ENCODE assay signal across 8 mouse cellular contexts in genomic region chr14:79300641-79301350, GRCm38 (mm10). TPM values are rescaled to one million over a fixed set of nuclear protein-coding genes. Genes with fewer than 3 reads are reported as not detected.
DNase-seq lines count a peak whose midpoint lies in the region; ATAC-seq and TF ChIP-seq lines count a peak whose summit lies in the region.

No protein-coding gene starts in this region.

- no peaks in the 10 kb centered on the region for H3K9me3 ChIP-seq in heart, embryonic 13.5 days
- H3K9me3 ChIP-seq in ES-E14 (ENCODE audit: control insufficient read depth, insufficient read depth, low read depth, low read length): no peaks in the 10 kb centered on the region
- H3K9me3 ChIP-seq in hindbrain, embryonic 12.5 days (replicated peaks): no peaks in the 10 kb centered on the region
- H3K9me3 ChIP-seq in limb, embryonic 15.5 days: no peaks in the 10 kb centered on the region

- TF ChIP-seq POLR2A in cortical plate, adult 2 months (IDR thresholded peaks at IDR 0.05; ENCODE audit: extremely low read depth, insufficient read depth, low read length): no peak
- no peak for TF ChIP-seq POLR2A in myocyte (IDR thresholded peaks at IDR 0.05; ENCODE audit: insufficient read length, low read depth)

- no peaks in the 10 kb centered on the region for H3K79me2 ChIP-seq in myocyte (ENCODE audit: control insufficient read depth, insufficient read depth)

- intact Hi-C loops in heart, postnatal 25 days (cut with DNase I): loop anchor here (2.0 to 10.0 kb wide), 2 partner anchors 22 to 626 kb away; no protein-coding TSS in a partner anchor

- in situ Hi-C loops in ES-E14 (cut with MboI; ENCODE audit: low sequenced_read_pairs in 2 of 2, unreplicated experiment in 2 of 2): loop anchor here (25.0 kb wide), 1 partner anchor 163 kb away; no protein-coding TSS in a partner anchor

- peak overlapping the region; percentile 81 for H3K9ac ChIP-seq in heart, embryonic 13.5 days
- H3K9ac ChIP-seq in ES-E14 (ENCODE audit: insufficient read depth, low read depth, low read length, poor library complexity, severe bottlenecking): no peak overlapping the region
- peak overlapping the region; percentile 65 for H3K9ac ChIP-seq in hindbrain, embryonic 12.5 days
- peak overlapping the region; percentile 55 for H3K9ac ChIP-seq in limb, embryonic 15.5 days

- TF ChIP-seq CTCF in cortical plate, adult 2 months (IDR thresholded peaks at IDR 0.05; ENCODE audit: extremely low read depth, insufficient read depth, low read length): no peak

- H3K36me3 ChIP-seq in heart, embryonic 13.5 days: no peaks in the 10 kb centered on the region
- H3K36me3 ChIP-seq in ES-E14 (ENCODE audit: control insufficient read depth, insufficient read depth, low read length, poor library complexity, severe bottlenecking) (no peaks in the 10 kb centered on the region), myocyte (ENCODE audit: control insufficient read depth, insufficient read depth) (no peaks in the 10 kb centered on the region)
- H3K36me3 ChIP-seq in hindbrain, embryonic 12.5 days: no peaks in the 10 kb centered on the region
- H3K36me3 ChIP-seq in limb, embryonic 15.5 days: no peaks in the 10 kb centered on the region

- H3K27me3 ChIP-seq in heart, embryonic 13.5 days (replicated peaks): peaks cover 36% of the 10 kb centered on the region
- H3K27me3 ChIP-seq in hindbrain, embryonic 12.5 days: peaks cover 54% of the 10 kb centered on the region
- peaks cover 6% of the 10 kb centered on the region for H3K27me3 ChIP-seq in limb, embryonic 15.5 days
- no peaks in the 10 kb centered on the region for H3K27me3 ChIP-seq in myocyte (ENCODE audit: control insufficient read depth, insufficient read depth, insufficient read length)

- under 1% methylated on average over 52 of the region's 52 CpGs for WGBS in heart, embryonic 13.5 days
- WGBS in hindbrain, embryonic 12.5 days: 2% methylated on average over 52 of the region's 52 CpGs
- under 1% methylated on average over 52 of the region's 52 CpGs for WGBS in limb, embryonic 15.5 days

- H3ac ChIP-seq in myocyte (ENCODE audit: control insufficient read depth, insufficient read length): no peak overlapping the region

- H3K4me2 ChIP-seq in heart, embryonic 13.5 days: peak overlapping the region; percentile 96
- H3K4me2 ChIP-seq in hindbrain, embryonic 12.5 days (replicated peaks): peak overlapping the region; percentile 97
- H3K4me2 ChIP-seq in limb, embryonic 15.5 days: peak overlapping the region; percentile 95
- H3K4me2 ChIP-seq in myocyte (ENCODE audit: low read depth): peak overlapping the region; percentile 99

- DNase-seq in heart, postnatal 25 days (ENCODE audit: low spot score): no peak
- no peak for DNase-seq in ES-E14 (ENCODE audit: low read depth, low spot score)
- peak; percentile 17 for DNase-seq in yolk sac, embryonic 10.5 days (ENCODE audit: low spot score)

- ATAC-seq in heart, embryonic 13.5 days (ENCODE audit: extremely low read depth, insufficient number of reproducible peaks, low FRiP score, low TSS enrichment): no peak
- peak; percentile 58 for ATAC-seq in hindbrain, embryonic 12.5 days (ENCODE audit: low FRiP score)
- 0 out of 2 replicates have a peak, but pooled peaks have one; percentile 4 for ATAC-seq in limb, embryonic 15.5 days (ENCODE audit: insufficient number of reproducible peaks, low FRiP score, low TSS enrichment, low read depth)

- no peak overlapping the region for H3K27ac ChIP-seq in heart, embryonic 13.5 days (replicated peaks)
- no peak overlapping the region for H3K27ac ChIP-seq in ES-E14 (ENCODE audit: insufficient read depth, low read depth, low read length, poor library complexity, severe bottlenecking)
- peak overlapping the region; percentile 27 for H3K27ac ChIP-seq in cortical plate, adult 2 months (ENCODE audit: insufficient read depth, low read length)
- no peak overlapping the region for H3K27ac ChIP-seq in hindbrain, embryonic 12.5 days
- H3K27ac ChIP-seq in limb, embryonic 15.5 days: 0 out of 2 replicates have a peak overlapping the region, but pooled peaks have one; percentile 61

- peak overlapping the region; percentile 59 for H3K4me3 ChIP-seq in heart, embryonic 13.5 days
- H3K4me3 ChIP-seq in ES-E14 (ENCODE audit: insufficient read depth in 1 of 2, low read depth in 1 of 2, low read length in 2 of 2, poor library complexity in 1 of 2, severe bottlenecking in 1 of 2) (peak overlapping the region; percentile 47 to 48; a peak in 3 of 4 replicates), myocyte (peak overlapping the region; percentile 37)
- peak overlapping the region; percentile 65 for H3K4me3 ChIP-seq in cortical plate, adult 2 months (ENCODE audit: insufficient read depth, low read length)
- peak overlapping the region; percentile 52 for H3K4me3 ChIP-seq in hindbrain, embryonic 12.5 days
- H3K4me3 ChIP-seq in limb, embryonic 15.5 days: peak overlapping the region; percentile 59

- H3K4me1 ChIP-seq in heart, embryonic 13.5 days: peaks cover 22% of the 10 kb centered on the region
- H3K4me1 ChIP-seq in ES-E14 (ENCODE audit: control insufficient read depth in 2 of 2, insufficient read depth in 2 of 2, low read length in 2 of 2, poor library complexity in 1 of 2): no peaks in the 10 kb centered on the region
- H3K4me1 ChIP-seq in cortical plate, adult 2 months (ENCODE audit: control insufficient read depth, insufficient read depth, low read length): peaks cover 2% of the 10 kb centered on the region; the same call in 1 of the 2 replicates
- H3K4me1 ChIP-seq in hindbrain, embryonic 12.5 days: peaks cover 25% of the 10 kb centered on the region
- peaks cover 23% of the 10 kb centered on the region for H3K4me1 ChIP-seq in limb, embryonic 15.5 days

TF ChIP-seq in ES-E14, 5 proteins besides CTCF, POLR2A, EP300 and RAD21:
- TF ChIP-seq CHD2 (IDR thresholded peaks at IDR 0.05; ENCODE audit: low read depth, low read length) (no peak), HCFC1 (IDR thresholded peaks at IDR 0.05; ENCODE audit: borderline replicate concordance, insufficient read depth, low read length) (no peak), MAFK (IDR thresholded peaks at IDR 0.05; ENCODE audit: insufficient read depth, low read depth, low read length) (no peak), ZNF384 (IDR thresholded peaks at IDR 0.05; ENCODE audit: low read depth, low read length) (no peak), ZC3H11A (IDR thresholded peaks at IDR 0.05; ENCODE audit: borderline replicate concordance, low read depth, low read length) (no peak)

TF ChIP-seq in myocyte, 11 proteins besides CTCF, POLR2A, EP300 and RAD21:
- TF ChIP-seq TCF12 (IDR thresholded peaks at IDR 0.05; ENCODE audit: insufficient read depth, poor library complexity, severe bottlenecking): no peak
- no peak for TF ChIP-seq USF1 (IDR thresholded peaks at IDR 0.05; ENCODE audit: low read depth)
- no peak for TF ChIP-seq REST (IDR thresholded peaks at IDR 0.05; ENCODE audit: insufficient read depth, insufficient read length)
- no peak for TF ChIP-seq SRF (IDR thresholded peaks at IDR 0.05; ENCODE audit: control insufficient read depth, insufficient read length, low read depth)
- TF ChIP-seq TCF3 (IDR thresholded peaks at IDR 0.05; ENCODE audit: insufficient read length, low read depth): no peak
- no peak for TF ChIP-seq MYOD1 (IDR thresholded peaks at IDR 0.05; ENCODE audit: control insufficient read depth in 1 of 3, insufficient read length in 2 of 3, low read depth in 2 of 3)
- TF ChIP-seq E2F4 (IDR thresholded peaks at IDR 0.05; ENCODE audit: insufficient read depth): no peak
- no peak for TF ChIP-seq POLR2AphosphoS2 (IDR thresholded peaks at IDR 0.05; ENCODE audit: insufficient read length, low read depth)
- TF ChIP-seq MYOG (IDR thresholded peaks at IDR 0.05; ENCODE audit: control insufficient read depth in 1 of 3, insufficient read depth in 1 of 3, insufficient read length in 2 of 3, low read depth in 2 of 3): no peak
- TF ChIP-seq MAX (IDR thresholded peaks at IDR 0.05; ENCODE audit: low read depth): no peak
- TF ChIP-seq CEBPB (IDR thresholded peaks at IDR 0.05; ENCODE audit: insufficient read depth, poor library complexity, severe bottlenecking): no peak

RNA-seq across cellular contexts. Expression of gene Rgcc, which starts 0.6 kb away (rescaled TPM):
- 12.6 and 22.5 TPM in 2 replicates for polyA plus RNA-seq in heart, embryonic 13.5 days (2015; fragmentation: Nextera tagmentation; extraction: Ambion mirVana)
- total RNA-seq in heart, postnatal 25 days (2021): 10 to 100 TPM; 37.9 to 54.5 TPM
- total RNA-seq in ES-E14 (2012; rRNA removed): 0.71 and 1.2 TPM in 2 replicates
- polyA plus RNA-seq in cortical plate, adult 2 months (2012; rRNA removed): 70.5 and 73.1 TPM in 2 replicates
- 32.4 and 41.0 TPM in 2 replicates for polyA plus RNA-seq in hindbrain, embryonic 12.5 days (2016; fragmentation: Nextera tagmentation; extraction: Ambion mirVana)
- polyA plus RNA-seq in limb, embryonic 15.5 days (2015; fragmentation: Nextera tagmentation; extraction: Ambion mirVana): 65.4 and 70.2 TPM in 2 replicates
- polyA plus RNA-seq in myocyte (2012; fragmentation: generic; extraction: Trizol): 6.0 TPM

RNA-seq across cellular contexts. Expression of gene Zfp957, which starts 53.6 kb away (rescaled TPM):
- not detected in 2 replicates for polyA plus RNA-seq in heart, embryonic 13.5 days (2015; fragmentation: Nextera tagmentation; extraction: Ambion mirVana)
- total RNA-seq in heart, postnatal 25 days (2021): not detected
- total RNA-seq in ES-E14 (2012; rRNA removed): not detected in 2 replicates
- not detected in 2 replicates for polyA plus RNA-seq in cortical plate, adult 2 months (2012; rRNA removed)
- 0.19 TPM in 1 of 2 replicates, not detected in the other for polyA plus RNA-seq in hindbrain, embryonic 12.5 days (2016; fragmentation: Nextera tagmentation; extraction: Ambion mirVana)
- not detected in 2 replicates for polyA plus RNA-seq in limb, embryonic 15.5 days (2015; fragmentation: Nextera tagmentation; extraction: Ambion mirVana)
- polyA plus RNA-seq in myocyte (2012; fragmentation: generic; extraction: Trizol): not detected

Comparison
In these comparisons a context has a peak if more than half of its experiments do, and no peak if none do; other contexts are left out.
1. H3K27ac ChIP-seq: peak in cortical plate, adult 2 months (single experiment) and limb, embryonic 15.5 days (single experiment); none in heart, embryonic 13.5 days (single experiment), ES-E14 (single experiment) and hindbrain, embryonic 12.5 days (single experiment).
2. Peak in every context shown above with its lines, with median percentiles within 50 percentile points of each other: H3K4me2 ChIP-seq and H3K4me3 ChIP-seq.